Mouse (Mus musculus): ENCODE data around the gene Pif1.

DNA sequence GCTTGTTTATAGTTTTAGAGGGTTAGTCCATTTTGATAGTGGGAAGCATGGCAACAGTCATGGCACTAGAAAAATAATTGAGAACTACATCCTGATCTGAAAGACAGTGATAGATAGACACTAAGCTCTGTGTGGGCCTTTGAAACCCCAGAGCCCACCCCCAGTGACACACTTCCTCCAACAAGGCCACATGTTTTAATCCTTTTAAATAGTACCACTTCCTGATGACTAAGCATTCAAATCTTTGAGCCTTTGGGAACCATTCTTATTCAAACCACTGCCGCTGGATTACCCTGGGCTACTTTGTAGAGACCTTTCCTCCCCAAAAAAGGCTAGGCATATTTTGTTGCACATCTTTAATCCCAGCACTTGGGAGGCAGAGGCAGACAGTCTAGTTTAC is 48.8 kb downstream of the Pif1 start:
- no peak for TF ChIP-seq CTCF (conservative IDR thresholded peaks at IDR 0.05 in 1 of 2, IDR thresholded peaks at IDR 0.05 in 1 of 2; ENCODE audit: low read depth in 2 of 2, low read length in 2 of 2)
- TF ChIP-seq EP300 (IDR thresholded peaks at IDR 0.05; ENCODE audit: low read length), result no peak
- TF ChIP-seq ETS1 (conservative IDR thresholded peaks at IDR 0.05; ENCODE audit: low read depth, low read length), result no peak
- TF ChIP-seq POLR2A (IDR thresholded peaks at IDR 0.05; ENCODE audit: low read depth, low read length), result no peak
- no peak for TF ChIP-seq POLR2AphosphoS2 (IDR thresholded peaks at IDR 0.05; ENCODE audit: low read depth, low read length)
- TF ChIP-seq TCF12 (IDR thresholded peaks at IDR 0.05; ENCODE audit: low read depth, low read length), result no peak
- TF ChIP-seq JUND (conservative IDR thresholded peaks at IDR 0.05; ENCODE audit: low read depth, low read length), result no peak
- no peak for TF ChIP-seq SIN3A (IDR thresholded peaks at IDR 0.05; ENCODE audit: low read length)
- TF ChIP-seq USF2 (conservative IDR thresholded peaks at IDR 0.05; ENCODE audit: low read depth, low read length), result no peak
- TF ChIP-seq KAT2A (IDR thresholded peaks at IDR 0.05; ENCODE audit: insufficient replicate concordance, low read length), result no peak
